Mouse (Mus musculus) splenic B cell, adult 2 months (primary cell): Measurements from ENCODE around the gene Erbb4.

ENCODE experiments used
- DNase-seq: peaks from one replicate; pipeline ENCODE4 v3.0.0-alpha.2; 2011; ENCODE audit warnings: low read depth, low spot score
- H3K27me3 ChIP-seq: 2 replicates; pipeline ENCODE4 v1.6.1; 2012; ENCODE audit warnings: mild to moderate bottlenecking, low read length, moderate library complexity, mixed read lengths; ENCODE audit not compliant: control insufficient read depth, poor library complexity, insufficient read depth, severe bottlenecking
- H3K36me3 ChIP-seq: 2 replicates; pipeline ENCODE4 v1.6.1; 2012; ENCODE audit warnings: mild to moderate bottlenecking, low read length, moderate library complexity, mixed read lengths; ENCODE audit not compliant: control insufficient read depth, poor library complexity, insufficient read depth, severe bottlenecking

The Erbb4 gene

DNA sequence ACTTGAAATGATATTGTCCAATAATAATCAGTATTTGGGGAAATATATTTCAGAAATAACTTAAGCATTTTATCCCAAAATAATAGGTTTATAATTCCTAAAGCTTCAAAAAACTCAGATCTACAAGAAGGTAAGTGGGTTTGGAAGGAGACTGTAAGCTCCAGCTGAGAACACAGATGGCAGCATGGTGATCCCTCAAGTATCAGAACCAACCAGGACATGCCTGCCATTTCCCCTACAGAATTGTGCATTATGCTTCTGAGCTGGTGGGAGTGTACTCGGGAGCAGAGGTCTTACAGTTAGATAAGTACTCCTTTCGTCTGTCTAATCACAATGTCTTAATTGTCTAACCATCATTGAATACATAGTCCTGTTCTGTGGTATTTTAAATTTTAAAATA lies 823.4 kb downstream of the Erbb4 start:
- no peaks in the 10 kb centered on the region for H3K27me3 ChIP-seq
- no peaks in the 10 kb centered on the region for H3K36me3 ChIP-seq
- no peak for DNase-seq

DNA sequence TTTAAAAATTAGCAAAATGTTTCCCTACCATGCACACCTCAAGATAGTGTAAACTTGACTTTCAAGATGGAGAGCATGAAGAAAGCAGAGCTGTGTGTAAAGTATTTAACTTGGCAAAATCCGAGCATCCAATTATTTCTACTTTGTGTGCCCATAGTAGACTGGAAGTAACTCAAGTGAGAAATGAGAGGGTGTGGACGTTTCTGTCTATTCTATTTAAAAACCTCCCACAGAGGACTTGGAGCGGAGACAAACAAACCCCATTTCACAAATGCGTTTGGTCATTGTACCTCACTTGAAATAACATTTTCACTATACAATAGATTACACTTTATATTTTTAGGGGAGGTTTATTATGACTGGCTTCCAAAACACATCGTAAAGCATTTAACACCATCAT lies 832.0 kb downstream of the Erbb4 start:
- no peaks in the 10 kb centered on the region for H3K27me3 ChIP-seq
- DNase-seq = no peak
- no peaks in the 10 kb centered on the region for H3K36me3 ChIP-seq

DNA sequence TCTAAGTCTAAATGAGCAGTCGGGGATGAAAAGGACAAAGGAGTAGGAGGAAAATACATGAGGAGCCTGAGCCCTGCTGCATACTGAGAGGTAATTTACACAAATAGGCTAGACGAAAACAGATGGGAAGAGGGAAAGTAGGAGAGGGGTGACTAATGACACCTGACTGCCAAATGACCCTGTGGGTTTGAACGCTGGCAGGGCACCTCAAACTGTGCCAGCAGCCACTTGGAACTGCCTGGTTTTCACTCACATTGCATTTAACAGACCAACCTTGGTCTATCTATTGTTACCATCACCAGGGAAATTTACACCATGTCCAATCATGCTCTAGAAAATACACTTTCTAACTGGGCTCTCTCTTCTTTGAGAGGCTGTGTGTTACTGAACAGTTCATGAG lies 929.3 kb downstream of the Erbb4 start:
- Histone ChIP-seq H3K36me3 (no peaks in the 10 kb centered on the region), H3K27me3 (no peaks in the 10 kb centered on the region)
- no peak for DNase-seq

DNA sequence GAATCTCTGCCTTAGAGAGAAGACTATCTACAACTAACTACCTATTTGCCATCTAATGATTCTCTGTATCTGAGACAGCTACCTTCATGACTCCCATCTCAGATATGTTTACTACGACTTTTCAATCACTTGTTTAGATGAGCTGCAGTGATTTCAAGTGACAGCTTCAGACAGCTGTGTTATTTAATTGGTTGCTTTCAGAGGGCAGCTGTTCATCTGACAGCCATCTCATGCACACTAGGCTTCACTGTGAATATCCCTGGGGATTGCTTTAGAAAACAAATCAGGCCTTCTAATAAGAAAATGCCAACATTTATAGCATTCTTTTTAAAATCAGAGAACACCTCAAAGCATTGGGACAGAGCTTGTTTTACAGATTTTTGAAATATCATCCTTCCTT lies 952.6 kb downstream of the Erbb4 start:
- Histone ChIP-seq H3K27me3 (no peaks in the 10 kb centered on the region), H3K36me3 (no peaks in the 10 kb centered on the region)
- no peak for DNase-seq

DNA sequence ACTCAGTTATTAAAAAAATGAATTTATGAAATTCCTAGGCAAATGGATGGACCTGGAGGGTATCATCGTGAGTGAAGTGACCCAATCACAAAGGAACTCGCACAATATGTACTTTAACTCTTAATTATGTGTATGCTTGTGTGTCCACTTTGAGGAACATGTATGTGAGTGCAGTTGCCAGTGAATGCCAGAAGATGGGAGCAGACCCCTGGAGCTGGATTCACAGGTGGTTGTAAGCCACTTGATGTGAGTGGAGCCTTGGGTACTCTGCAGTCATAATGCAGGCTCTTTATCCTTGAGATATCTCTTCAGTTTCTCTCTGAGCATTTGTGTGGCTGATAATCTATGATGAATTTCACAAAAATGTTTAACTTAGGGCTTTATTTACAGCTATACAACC lies 957.3 kb downstream of the Erbb4 start:
- no peak for DNase-seq

DNA sequence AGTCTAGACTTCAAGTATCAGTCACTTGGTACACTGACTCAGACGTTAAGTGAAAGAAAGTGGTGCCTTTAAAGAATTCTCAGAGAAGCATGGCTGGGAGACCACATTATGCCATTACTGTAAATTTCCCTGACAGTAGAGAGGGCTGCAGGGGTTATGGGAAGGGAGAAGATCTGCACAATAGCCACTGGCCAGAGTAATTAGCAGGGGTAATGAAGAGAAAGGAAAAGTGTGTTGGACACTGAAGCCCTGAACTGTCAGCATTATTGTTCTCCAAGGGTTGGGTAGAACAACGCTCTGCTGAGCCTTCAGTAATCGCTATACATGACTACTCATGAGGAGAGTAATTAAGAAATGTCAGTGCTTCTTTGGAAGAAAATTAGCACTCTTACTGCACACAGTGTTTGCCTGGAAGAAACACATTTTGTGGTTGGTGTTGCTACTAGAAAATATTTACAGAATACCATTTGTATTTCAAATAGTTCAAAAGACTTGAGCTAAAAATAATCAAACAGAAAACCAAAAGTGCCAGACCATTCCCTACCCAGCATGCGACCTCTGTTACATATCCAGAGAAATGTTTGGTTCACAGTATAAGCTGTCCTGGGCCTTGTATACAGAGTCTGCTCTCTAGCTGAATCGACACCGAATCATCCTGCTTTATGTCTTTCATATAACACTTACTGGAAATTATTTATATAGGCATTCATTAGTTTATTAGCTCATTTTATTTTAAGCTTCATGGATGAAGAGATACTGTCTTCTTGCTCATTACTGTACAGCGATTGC lies 965.1 kb downstream of the Erbb4 start:
- no peak for DNase-seq
- no peaks in the 10 kb centered on the region for H3K36me3 ChIP-seq

More for the DNA sequence above, 957.3 kb downstream of the Erbb4 start:
- no peaks in the 10 kb centered on the region for H3K36me3 ChIP-seq
- H3K27me3 ChIP-seq = no peaks in the 10 kb centered on the region

DNA sequence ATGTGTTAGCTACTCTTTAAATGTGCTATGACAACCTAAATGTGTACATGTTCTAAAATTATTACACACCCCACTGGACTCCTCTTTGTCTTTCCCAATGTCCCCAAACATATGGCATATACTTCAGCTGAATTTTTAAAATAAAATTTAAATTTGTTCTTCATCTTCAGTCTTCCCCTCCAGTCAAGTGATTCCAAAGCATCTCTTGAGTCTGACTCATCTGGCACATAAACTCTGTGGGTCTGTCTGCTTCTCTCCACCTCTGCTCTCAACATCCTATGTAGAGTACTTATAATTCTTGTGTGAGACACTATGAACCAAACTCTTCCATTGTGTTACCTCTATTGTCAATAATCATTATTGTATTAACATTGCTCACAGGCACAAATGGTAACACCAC lies 972.9 kb downstream of the Erbb4 start:
- H3K36me3 ChIP-seq = no peaks in the 10 kb centered on the region
- no peak for DNase-seq
- no peaks in the 10 kb centered on the region for H3K27me3 ChIP-seq

More for the DNA sequence above, 965.1 kb downstream of the Erbb4 start:
- no peaks in the 10 kb centered on the region for H3K27me3 ChIP-seq

DNA sequence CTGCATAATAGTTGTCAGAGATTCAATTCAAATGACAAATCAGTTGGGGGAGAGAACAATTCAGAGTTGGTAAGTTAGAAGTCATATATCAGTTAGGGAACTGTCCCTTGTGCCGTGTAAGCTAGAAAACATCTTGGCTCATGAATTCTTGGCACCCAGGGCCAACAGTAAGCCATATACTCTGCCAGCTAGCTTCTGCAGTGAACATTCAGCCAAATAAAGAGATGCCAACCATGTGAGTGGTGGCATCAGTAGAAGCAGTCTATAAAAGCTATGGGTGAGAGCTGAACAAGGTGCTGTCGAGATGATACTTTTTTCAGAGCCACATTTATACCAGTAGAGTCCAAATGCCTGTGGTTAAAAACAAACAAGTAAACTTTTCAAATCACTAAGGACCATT lies 973.4 kb downstream of the Erbb4 start:
- Histone ChIP-seq H3K36me3 (no peaks in the 10 kb centered on the region), H3K27me3 (no peaks in the 10 kb centered on the region)
- no peak for DNase-seq

DNA sequence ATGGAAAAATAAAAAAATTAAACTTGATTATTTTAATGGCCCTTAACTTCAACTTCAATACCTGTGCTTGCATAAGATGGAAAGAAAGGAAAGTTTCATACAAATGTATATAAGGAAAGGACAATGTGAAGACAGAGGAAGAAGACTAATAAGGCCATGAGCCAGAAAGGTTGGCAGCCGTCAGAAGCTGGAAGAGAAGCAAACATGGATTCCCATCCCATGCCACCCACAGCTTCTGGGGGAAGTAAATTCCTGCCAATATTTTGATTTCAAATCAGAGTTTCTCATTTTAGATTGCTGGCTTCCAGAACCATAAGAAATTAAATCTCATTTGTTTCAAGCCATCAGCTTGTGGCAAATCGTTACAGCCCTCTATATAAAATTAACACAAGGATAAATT lies 984.3 kb downstream of the Erbb4 start:
- no peak for DNase-seq
- no peaks in the 10 kb centered on the region for H3K36me3 ChIP-seq
- no peaks in the 10 kb centered on the region for H3K27me3 ChIP-seq

DNA sequence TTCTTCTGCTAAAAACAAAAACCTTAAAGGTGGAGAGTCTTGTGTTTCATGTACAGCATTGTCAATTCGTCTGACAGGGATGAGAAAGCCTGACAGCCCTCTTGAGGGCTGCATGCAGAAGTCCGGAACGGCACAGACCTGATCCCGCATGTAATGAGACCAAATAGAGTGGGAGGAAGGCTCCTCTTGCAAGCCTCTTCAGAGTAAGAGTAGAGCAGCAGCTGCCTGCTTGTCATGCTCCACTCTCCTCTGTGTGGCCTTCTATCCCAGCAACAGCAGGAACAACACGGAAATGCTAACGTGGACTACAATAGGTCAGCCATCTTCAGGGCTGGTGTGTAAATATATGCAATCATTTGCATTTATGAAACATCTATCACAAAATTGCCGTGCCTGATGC lies 987.5 kb downstream of the Erbb4 start:
- no peak for DNase-seq
- Histone ChIP-seq H3K36me3 (no peaks in the 10 kb centered on the region), H3K27me3 (no peaks in the 10 kb centered on the region)

DNA sequence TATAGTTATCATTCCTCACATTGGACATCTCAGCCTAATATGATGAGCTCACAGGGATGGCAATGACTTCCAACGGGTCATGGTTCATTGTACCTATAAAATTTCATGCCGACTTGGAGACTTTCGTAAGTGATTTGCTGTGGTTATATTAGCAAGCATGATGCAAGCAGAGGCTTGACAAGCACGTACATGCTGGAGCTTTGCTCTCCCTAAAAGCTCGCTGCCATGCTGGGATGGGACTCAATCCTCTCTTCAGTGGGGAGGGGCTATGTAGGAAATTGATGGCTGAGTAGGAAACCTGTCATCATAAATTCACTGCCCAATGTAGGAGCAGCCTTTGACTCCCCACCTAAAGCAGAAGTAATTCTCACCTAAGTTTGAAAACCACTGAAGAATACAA lies 992.1 kb downstream of the Erbb4 start:
- H3K36me3 ChIP-seq = no peaks in the 10 kb centered on the region

DNA sequence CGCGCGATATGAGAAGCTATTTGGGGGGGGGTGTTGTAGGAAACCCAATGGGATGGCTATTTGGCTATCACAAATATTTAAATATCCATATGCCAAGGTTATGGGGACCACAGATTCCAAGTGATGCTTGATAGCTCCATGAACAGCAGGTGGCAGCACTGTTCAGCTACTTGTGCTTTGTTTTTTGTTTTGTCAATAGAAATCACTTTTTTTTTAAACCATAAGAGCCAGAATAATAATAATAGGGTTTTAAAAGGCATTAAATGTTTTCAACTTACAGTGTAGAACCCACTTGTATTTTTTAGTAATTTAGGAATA lies 1001.4 kb downstream of the Erbb4 start:
- no peak for DNase-seq
- Histone ChIP-seq H3K27me3 (no peaks in the 10 kb centered on the region), H3K36me3 (no peaks in the 10 kb centered on the region)

More for the DNA sequence above, 992.1 kb downstream of the Erbb4 start:
- no peak for DNase-seq
- no peaks in the 10 kb centered on the region for H3K27me3 ChIP-seq

DNA sequence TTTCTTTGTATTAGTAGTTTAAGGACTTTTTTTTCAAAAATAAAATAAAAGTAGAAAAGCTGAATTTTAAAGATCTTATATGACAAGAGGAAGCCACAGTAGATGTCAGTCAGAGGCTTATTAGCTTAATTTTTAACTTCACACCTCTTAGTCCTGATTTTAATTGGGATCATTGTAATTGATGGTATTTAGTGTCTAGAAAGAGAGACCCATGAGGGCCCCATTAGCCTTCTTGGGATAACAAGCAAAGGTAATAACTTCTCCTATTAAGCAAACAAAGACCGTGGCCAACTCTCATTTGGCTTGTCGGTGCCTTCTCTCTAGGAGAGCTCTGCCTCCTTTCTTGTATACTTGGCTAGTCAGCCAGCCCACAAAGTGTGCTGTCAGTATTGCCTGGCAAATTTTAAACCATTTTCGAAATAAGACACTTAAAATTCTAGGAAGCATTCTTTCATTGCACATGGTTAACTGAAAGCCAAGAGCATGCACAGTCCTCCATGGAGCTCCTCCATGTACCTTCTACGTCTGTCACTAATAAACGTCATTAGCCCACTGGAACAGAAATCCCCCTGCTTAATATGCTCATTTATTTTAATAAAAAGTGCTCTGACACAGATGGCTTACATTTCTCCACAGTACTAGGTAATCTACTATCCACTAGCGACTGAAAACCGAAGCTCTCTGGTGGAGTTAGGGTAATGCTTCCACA lies 1001.9 kb downstream of the Erbb4 start:
- Histone ChIP-seq H3K36me3 (no peaks in the 10 kb centered on the region), H3K27me3 (no peaks in the 10 kb centered on the region)
- DNase-seq = no peak

DNA sequence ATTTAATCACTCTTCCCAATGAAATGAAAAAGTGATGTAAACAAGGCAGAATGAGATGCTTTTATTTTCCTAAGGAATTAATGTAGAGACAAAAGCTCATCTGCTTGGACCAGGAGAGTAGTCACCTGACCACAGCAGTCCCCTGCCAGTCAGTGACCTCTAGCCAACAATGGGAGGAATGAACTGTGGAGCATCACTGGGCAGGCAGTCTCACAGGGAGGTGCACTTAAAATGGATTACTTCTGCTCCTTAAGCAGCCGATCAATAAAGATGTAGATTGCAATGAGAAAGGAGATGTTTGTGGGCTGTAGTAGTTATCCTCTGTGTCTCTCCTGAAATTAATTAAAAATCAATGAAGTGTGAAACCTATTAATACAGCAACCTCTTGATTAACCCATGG lies 1018.2 kb downstream of the Erbb4 start:
- H3K27me3 ChIP-seq = no peaks in the 10 kb centered on the region
- no peak for DNase-seq
- no peaks in the 10 kb centered on the region for H3K36me3 ChIP-seq

DNA sequence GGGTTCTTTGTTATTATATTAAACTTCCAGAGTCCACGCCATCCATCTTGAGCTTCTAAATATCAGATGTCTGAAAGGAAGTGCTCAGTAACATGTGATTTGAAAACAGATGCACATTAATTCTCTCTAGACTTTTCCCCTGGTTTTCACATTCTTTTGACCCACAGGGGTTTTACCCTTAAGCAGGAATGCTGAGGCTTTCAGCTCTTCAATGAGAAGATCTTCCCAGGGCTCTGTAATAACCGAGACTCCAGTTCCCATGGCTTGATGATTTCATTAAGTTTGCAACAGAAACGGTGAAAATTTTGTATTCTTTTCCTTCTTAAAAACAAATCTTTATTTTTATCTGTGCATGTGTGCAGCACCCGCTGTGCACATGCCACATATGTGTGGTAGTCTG lies 1051.4 kb downstream of the Erbb4 start:
- DNase-seq = no peak
- Histone ChIP-seq H3K27me3 (no peaks in the 10 kb centered on the region), H3K36me3 (no peaks in the 10 kb centered on the region)

DNA sequence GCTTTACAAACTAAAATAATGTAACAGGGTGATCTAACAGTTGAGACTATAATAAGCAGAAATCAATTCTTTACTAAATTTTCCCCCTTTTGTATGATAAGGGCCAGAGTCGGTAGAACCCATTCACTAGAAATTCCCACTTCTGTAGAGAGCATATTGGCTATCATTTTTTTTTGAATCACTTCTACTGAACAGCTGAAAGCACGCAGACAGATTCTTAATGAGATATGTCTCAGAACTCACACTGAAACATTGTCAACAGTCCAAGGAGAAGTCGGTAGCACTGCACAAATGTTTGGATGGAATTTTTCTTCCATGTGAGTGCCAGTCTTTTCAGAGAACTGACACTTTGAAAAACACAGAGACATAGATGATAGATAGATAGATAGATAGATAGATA lies 1053.1 kb downstream of the Erbb4 start:
- DNase-seq = no peak
- no peaks in the 10 kb centered on the region for H3K36me3 ChIP-seq

More for the DNA sequence above, 1053.1 kb downstream of the Erbb4 start:
- no peaks in the 10 kb centered on the region for H3K27me3 ChIP-seq
